Mouse (Mus musculus): ENCODE measurements around the gene Prmt7. TPM values are rescaled to one million over a fixed set of nuclear protein-coding genes. Genes with fewer than 3 reads are reported as not detected.
"Not testable (repeated sequence)": the region's sequence is repeated elsewhere in the genome, so short reads cannot be mapped to it uniquely, and the experiment has no call there.

The Prmt7 gene
- polyA plus RNA-seq, 1 experiment from 2014 or later, result 56.4 TPM

- Histone ChIP-seq H3K27ac (no peak overlapping the region), H3K4me1 (replicated peaks) (no peaks in the 10 kb centered on the region), H3K4me3 (replicated peaks) (no peak overlapping the region), H3K9me3 (no peaks in the 10 kb centered on the region), H3K9ac (replicated peaks) (no peak overlapping the region), H3K27me3 (no peaks in the 10 kb centered on the region), H3K36me3 (peaks cover 67% of the 10 kb centered on the region), H3K4me2 (no peak overlapping the region)
- ATAC-seq (ENCODE audit: insufficient number of reproducible peaks, insufficient read depth, low FRiP score, low TSS enrichment, low read depth), result no peak
- WGBS, result 75% methylated on average over 8 of the region's 8 CpGs
These were observed 25.0 kb upstream of the Prmt7 start for GRCm38 (mm10) chr8:106185628-106186270.

- no peak overlapping the region for H3K4me2 ChIP-seq
- H3K27me3 ChIP-seq, result no peaks in the 10 kb centered on the region
- H3K9me3 ChIP-seq, result no peaks in the 10 kb centered on the region
- H3K4me1 ChIP-seq (replicated peaks), result no peaks in the 10 kb centered on the region
- 94% methylated on average over 3 of the region's 3 CpGs for WGBS
- H3K9ac ChIP-seq (replicated peaks), result no peak overlapping the region
- peaks cover 73% of the 10 kb centered on the region for H3K36me3 ChIP-seq
- no peak overlapping the region for H3K4me3 ChIP-seq (replicated peaks)
- no peak overlapping the region for H3K27ac ChIP-seq
- ATAC-seq (ENCODE audit: insufficient number of reproducible peaks, insufficient read depth, low FRiP score, low TSS enrichment, low read depth), result no peak
These were observed 24.3 kb upstream of the Prmt7 start for GRCm38 (mm10) chr8:106186394-106186793.

GRCm38 (mm10) chr8:106189162-106189561, 21.6 kb upstream of the Prmt7 start:
- H3K36me3 ChIP-seq, result peaks cover 79% of the 10 kb centered on the region
- H3K4me3 ChIP-seq (replicated peaks), result no peak overlapping the region
- H3K4me2 ChIP-seq, result no peak overlapping the region
- 91% methylated on average over 4 of the region's 4 CpGs for WGBS
- ATAC-seq (ENCODE audit: insufficient number of reproducible peaks, insufficient read depth, low FRiP score, low TSS enrichment, low read depth), result no peak
- H3K9ac ChIP-seq (replicated peaks), result no peak overlapping the region
- no peaks in the 10 kb centered on the region for H3K9me3 ChIP-seq
- H3K27ac ChIP-seq, result no peak overlapping the region
- H3K4me1 ChIP-seq (replicated peaks), result no peaks in the 10 kb centered on the region
- no peaks in the 10 kb centered on the region for H3K27me3 ChIP-seq

GRCm38 (mm10) chr8:106191639-106192038, 19.1 kb upstream of the Prmt7 start:
- no peaks in the 10 kb centered on the region for H3K4me1 ChIP-seq (replicated peaks)
- no peak overlapping the region for H3K4me2 ChIP-seq
- H3K27ac ChIP-seq, result no peak overlapping the region
- H3K9me3 ChIP-seq, result no peaks in the 10 kb centered on the region
- ATAC-seq (ENCODE audit: insufficient number of reproducible peaks, insufficient read depth, low FRiP score, low TSS enrichment, low read depth), result no peak
- no peak overlapping the region for H3K9ac ChIP-seq (replicated peaks)
- no peaks in the 10 kb centered on the region for H3K27me3 ChIP-seq
- no peak overlapping the region for H3K4me3 ChIP-seq (replicated peaks)
- H3K36me3 ChIP-seq, result peaks cover 87% of the 10 kb centered on the region
- WGBS, result 89% methylated on average over 5 of the region's 5 CpGs

- Histone ChIP-seq H3K4me1 (replicated peaks) (no peaks in the 10 kb centered on the region), H3K4me2 (no peak overlapping the region), H3K27me3 (no peaks in the 10 kb centered on the region), H3K9ac (replicated peaks) (no peak overlapping the region), H3K4me3 (replicated peaks) (no peak overlapping the region), H3K9me3 (no peaks in the 10 kb centered on the region), H3K36me3 (peaks cover 86% of the 10 kb centered on the region), H3K27ac (no peak overlapping the region)
- 90% methylated on average over 6 of the region's 6 CpGs for WGBS
- ATAC-seq (ENCODE audit: insufficient number of reproducible peaks, insufficient read depth, low FRiP score, low TSS enrichment, low read depth), result no peak
These were observed 17.6 kb upstream of the Prmt7 start for GRCm38 (mm10) chr8:106193162-106193561.

- H3K36me3 ChIP-seq, result peaks cover 91% of the 10 kb centered on the region
These were observed 16.7 kb upstream of the Prmt7 start for GRCm38 (mm10) chr8:106194062-106194461.

GRCm38 (mm10) chr8:106198741-106199140, 12.0 kb upstream of the Prmt7 start:
- Histone ChIP-seq H3K27ac (no peak overlapping the region), H3K27me3 (no peaks in the 10 kb centered on the region), H3K9ac (replicated peaks) (no peak overlapping the region), H3K9me3 (no peaks in the 10 kb centered on the region), H3K4me1 (replicated peaks) (no peaks in the 10 kb centered on the region), H3K4me2 (no peak overlapping the region), H3K36me3 (peaks cover 96% of the 10 kb centered on the region), H3K4me3 (replicated peaks) (no peak overlapping the region)
- 43% methylated on average over 1 of the region's 1 CpGs for WGBS
- ATAC-seq (ENCODE audit: insufficient number of reproducible peaks, insufficient read depth, low FRiP score, low TSS enrichment, low read depth), result no peak

More at GRCm38 (mm10) chr8:106194062-106194461, 16.7 kb upstream of the Prmt7 start:
- Histone ChIP-seq H3K4me3 (replicated peaks) (no peak overlapping the region), H3K4me1 (replicated peaks) (no peaks in the 10 kb centered on the region), H3K27ac (no peak overlapping the region), H3K9me3 (no peaks in the 10 kb centered on the region), H3K27me3 (no peaks in the 10 kb centered on the region), H3K4me2 (no peak overlapping the region), H3K9ac (replicated peaks) (no peak overlapping the region)
- 83% methylated on average over 5 of the region's 5 CpGs for WGBS
- no peak for ATAC-seq (ENCODE audit: insufficient number of reproducible peaks, insufficient read depth, low FRiP score, low TSS enrichment, low read depth)

- H3K36me3 ChIP-seq, result peaks cover 96% of the 10 kb centered on the region
- not testable (repeated sequence) for H3K4me1 ChIP-seq (replicated peaks); H3K27me3 ChIP-seq; ATAC-seq (ENCODE audit: insufficient number of reproducible peaks, insufficient read depth, low FRiP score, low TSS enrichment, low read depth); H3K27ac ChIP-seq; H3K9me3 ChIP-seq; H3K4me2 ChIP-seq; H3K4me3 ChIP-seq (replicated peaks); H3K9ac ChIP-seq (replicated peaks)
- WGBS, result 81% methylated on average over 3 of the region's 3 CpGs
These were observed 11.1 kb upstream of the Prmt7 start for GRCm38 (mm10) chr8:106199596-106199995.

- peak overlapping the region; percentile 92 for H3K9ac ChIP-seq (replicated peaks)
- peak overlapping the region; percentile 80 for H3K4me2 ChIP-seq
- no peaks in the 10 kb centered on the region for H3K27me3 ChIP-seq
- peak overlapping the region; percentile 94 for H3K27ac ChIP-seq
- peaks cover 8% of the 10 kb centered on the region for H3K4me1 ChIP-seq (replicated peaks)
- ATAC-seq (ENCODE audit: insufficient number of reproducible peaks, insufficient read depth, low FRiP score, low TSS enrichment, low read depth), result peak; percentile 75
- peak overlapping the region; percentile 79 for H3K4me3 ChIP-seq (replicated peaks)
- under 1% methylated on average over 35 of the region's 35 CpGs for WGBS
- peaks cover 55% of the 10 kb centered on the region for H3K36me3 ChIP-seq
- H3K9me3 ChIP-seq, result no peaks in the 10 kb centered on the region
These were observed 553 bp upstream of the Prmt7 start for GRCm38 (mm10) chr8:106210035-106210731.

- Histone ChIP-seq H3K9ac (replicated peaks) (peak overlapping the region; percentile 92), H3K4me1 (replicated peaks) (peaks cover 8% of the 10 kb centered on the region), H3K36me3 (peaks cover 56% of the 10 kb centered on the region), H3K27ac (peak overlapping the region; percentile 94), H3K4me3 (replicated peaks) (peak overlapping the region; percentile 79), H3K27me3 (no peaks in the 10 kb centered on the region), H3K4me2 (peak overlapping the region; percentile 80), H3K9me3 (no peaks in the 10 kb centered on the region)
- ATAC-seq (ENCODE audit: insufficient number of reproducible peaks, insufficient read depth, low FRiP score, low TSS enrichment, low read depth), result no peak
- WGBS, result 5% methylated on average over 13 of the region's 13 CpGs
These were observed 685 bp downstream of the Prmt7 start for GRCm38 (mm10) chr8:106211421-106211820.

- no peak for ATAC-seq (ENCODE audit: insufficient number of reproducible peaks, insufficient read depth, low FRiP score, low TSS enrichment, low read depth)
These were observed 3.2 kb downstream of the Prmt7 start for GRCm38 (mm10) chr8:106213959-106214358.

More at GRCm38 (mm10) chr8:106213959-106214358, 3.2 kb downstream of the Prmt7 start:
- no peak overlapping the region for H3K4me3 ChIP-seq (replicated peaks)
- H3K9me3 ChIP-seq, result no peaks in the 10 kb centered on the region
- H3K27me3 ChIP-seq, result no peaks in the 10 kb centered on the region
- H3K4me1 ChIP-seq (replicated peaks), result peaks cover 8% of the 10 kb centered on the region
- 92% methylated on average over 3 of the region's 3 CpGs for WGBS
- no peak overlapping the region for H3K4me2 ChIP-seq
- no peak overlapping the region for H3K9ac ChIP-seq (replicated peaks)
- H3K36me3 ChIP-seq, result peaks cover 58% of the 10 kb centered on the region
- H3K27ac ChIP-seq, result no peak overlapping the region

Data from limb, embryonic 12.5 days (tissue).